Mouse (Mus musculus) right cerebral cortex, adult 18-20 months (tissue): Measurements from ENCODE around the gene Nfe2.

Experiments
- DNase-seq: peaks from one replicate; pipeline ENCODE4 v3.0.0; 2022; ENCODE audit warnings: mixed read lengths

Gene Nfe2

DNA sequence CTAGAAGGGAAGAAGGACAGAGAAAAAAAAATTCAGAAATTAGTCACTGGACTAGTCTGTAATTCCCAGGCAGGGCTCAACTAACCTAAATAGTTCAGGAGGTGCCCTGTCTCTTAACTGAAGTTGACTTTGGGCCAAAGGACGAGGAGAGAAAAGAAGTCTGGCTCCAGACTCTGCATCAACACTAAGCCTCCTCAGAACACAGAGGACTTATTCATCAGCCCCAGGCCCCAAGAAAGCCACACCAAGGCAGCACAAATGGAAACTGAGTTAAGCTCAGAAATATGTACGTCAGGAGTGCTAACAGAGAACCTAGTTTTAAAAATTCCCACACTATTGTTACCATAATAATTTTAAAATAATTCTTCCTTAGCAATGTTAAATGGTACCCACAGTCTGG lies 44.1 kb downstream of the Nfe2 start:
- DNase-seq = no peak

GRCm38 (mm10) chr15:103205156-103205555 lies 53.0 kb downstream of the Nfe2 start:
- DNase-seq = no peak

DNA sequence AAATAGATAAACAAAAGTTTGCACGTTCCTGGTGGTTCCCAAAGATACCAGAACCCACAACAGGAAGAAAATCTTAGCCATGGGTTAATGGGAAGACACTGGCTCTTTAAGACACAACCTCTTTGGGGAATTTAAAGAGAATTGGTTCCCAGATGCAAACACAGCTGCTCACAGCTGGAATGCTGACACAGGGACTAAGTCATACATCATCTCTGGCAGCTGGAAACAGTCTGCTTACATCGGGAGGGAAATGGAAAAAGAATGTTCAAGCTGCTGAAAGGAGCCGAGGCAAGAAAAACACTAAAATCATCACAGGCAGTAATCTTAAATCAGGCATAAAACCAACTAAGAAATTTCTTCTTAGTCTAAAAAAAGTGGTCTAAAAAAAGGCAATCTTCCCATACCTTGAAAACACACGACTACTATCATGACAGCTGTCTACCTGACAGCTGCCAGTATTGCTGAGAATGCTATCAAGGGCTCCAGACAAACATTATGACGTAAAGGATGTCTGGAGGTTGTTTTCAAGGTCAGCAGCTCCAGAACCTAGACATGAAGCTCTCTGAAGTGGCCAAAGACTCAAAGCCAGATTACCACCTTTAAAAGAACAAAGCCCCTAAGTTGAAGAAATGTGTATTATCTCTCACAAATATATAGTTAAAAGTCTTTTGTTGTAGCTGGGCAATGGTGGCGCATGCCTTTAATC lies 56.0 kb downstream of the Nfe2 start:
- DNase-seq = no peak
